Mouse (Mus musculus): ENCODE results near the gene Rnf115. TPM values are rescaled to one million over a fixed set of nuclear protein-coding genes. Genes with fewer than 3 reads are reported as not detected.
"Not testable (repeated sequence)": the region's sequence is repeated elsewhere in the genome, so short reads cannot be mapped to it uniquely, and the experiment has no call there.

The Rnf115 gene
- total RNA-seq, 2 experiments from 2014 or later, result 64.1 to 67.2 TPM

DNA sequence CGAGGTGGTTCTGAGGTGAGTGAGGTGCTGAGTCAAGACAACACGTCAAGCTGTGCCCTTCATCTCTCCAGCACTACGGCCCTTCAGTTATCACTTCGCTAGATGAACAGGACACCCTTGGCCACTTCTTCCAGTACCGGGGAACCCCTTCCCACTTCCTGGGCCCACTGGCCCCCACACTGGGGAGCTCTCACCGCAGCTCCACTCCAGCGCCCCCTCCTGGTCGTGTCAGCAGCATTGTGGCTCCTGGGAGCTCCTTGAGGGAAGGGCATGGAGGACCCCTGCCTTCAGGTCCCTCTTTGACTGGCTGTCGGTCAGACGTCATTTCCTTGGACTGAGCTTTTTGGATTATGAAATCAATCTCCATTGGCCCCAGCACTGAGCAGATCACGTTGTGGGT is 22.7 kb upstream of the Rnf115 start:
- DNase-seq (ENCODE audit: extremely low spot score in 1 of 2, low spot score in 2 of 2), result peak in 1 of 2 experiments; percentile 59
- intact Hi-C loops (cut with DNase I), result loop anchor here (5.0 kb wide), 1 partner anchor 32 kb away; the partner anchor contains the start of gene Ankrd35

DNA sequence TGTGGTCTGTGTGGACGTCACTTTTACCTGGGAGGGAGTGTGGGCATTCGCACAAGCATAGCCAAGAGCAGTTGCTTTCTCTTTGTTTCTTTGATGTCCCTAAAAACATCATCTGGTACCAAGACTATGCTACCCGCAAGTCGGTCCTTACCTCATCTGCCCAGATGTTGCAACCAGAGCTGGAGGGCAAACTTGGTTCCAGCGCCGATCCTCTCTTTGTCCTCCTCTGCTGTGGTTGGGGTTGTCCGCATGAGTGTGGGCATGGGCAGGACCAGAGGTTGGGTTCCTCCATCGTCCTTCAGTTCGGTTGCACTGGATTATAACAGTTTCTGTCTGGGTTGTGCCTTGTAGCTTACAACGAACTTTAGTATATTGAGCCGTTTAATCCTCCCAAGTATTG is 21.2 kb upstream of the Rnf115 start:
- no peak for DNase-seq (ENCODE audit: extremely low spot score in 1 of 2, low spot score in 2 of 2)
- intact Hi-C loops (cut with DNase I), result loop anchor here (5.0 kb wide), 1 partner anchor 34 kb away; the partner anchor contains the start of gene Ankrd35

DNA sequence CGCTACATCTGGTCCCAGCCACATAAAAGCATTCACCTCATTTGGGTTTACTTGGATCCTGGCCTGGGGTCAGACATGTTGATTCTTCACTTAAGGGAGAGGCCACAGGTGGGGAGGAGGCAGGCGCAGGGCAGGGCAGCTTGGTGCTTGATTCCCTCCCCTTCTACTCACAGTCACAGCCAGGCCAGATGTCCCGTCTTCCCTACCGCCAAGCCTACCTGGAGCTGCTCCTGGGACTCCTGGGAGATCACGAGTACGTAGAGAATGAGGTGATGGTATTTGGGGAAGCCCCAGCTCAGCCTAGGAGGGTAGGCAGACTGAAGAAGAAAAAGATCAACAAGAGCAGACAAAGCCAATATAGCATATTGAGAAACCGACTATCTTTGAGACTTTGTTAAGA is 20.5 kb upstream of the Rnf115 start:
- no peak for DNase-seq (ENCODE audit: extremely low spot score in 1 of 2, low spot score in 2 of 2)
- intact Hi-C loops (cut with DNase I), result loop anchor here (5.0 kb wide), 1 partner anchor 35 kb away; the partner anchor contains the start of gene Ankrd35

DNA sequence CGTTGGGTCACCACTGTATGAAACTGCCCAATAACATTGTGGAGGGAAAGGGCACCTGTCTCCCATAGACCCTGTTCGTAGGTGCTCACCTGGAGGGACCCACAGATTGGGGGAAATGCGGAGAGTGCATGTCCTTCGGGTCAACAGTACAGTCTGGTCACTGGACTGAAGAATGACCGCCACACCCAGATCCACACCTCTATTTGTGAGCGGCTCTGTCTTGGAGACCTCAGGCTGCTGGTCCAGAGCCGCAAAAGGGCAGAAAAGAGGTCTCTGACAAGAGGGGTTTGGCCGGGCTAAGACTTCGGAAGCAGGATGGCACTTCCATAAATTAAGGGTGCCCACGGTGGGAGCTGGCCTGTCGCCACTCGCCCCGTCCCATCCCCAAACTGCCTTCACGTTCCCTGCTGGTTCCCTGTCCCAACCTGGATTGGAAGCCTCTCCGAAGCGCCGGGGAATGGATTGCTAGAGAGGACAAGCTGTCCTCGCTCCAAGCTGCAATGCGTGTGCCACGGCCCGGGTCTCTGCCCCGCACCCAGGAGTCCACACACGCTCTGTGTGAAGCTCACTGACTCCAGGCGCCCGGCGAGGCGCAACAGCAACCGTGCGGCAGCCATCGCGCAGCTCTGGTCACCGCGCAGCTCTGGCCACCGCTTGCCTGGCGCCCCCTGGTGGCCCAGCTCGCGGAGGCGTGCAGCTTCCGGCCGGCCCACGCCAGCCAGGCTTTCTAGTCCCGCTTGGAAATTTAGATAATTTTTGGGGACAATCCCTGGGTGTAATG is 19.4 kb upstream of the Rnf115 start, which contains the start of gene Nudt17:
Gene Nudt17, minus strand, starts transcription at position 660 of the 781 bp plus-strand sequence.
- DNase-seq (ENCODE audit: extremely low spot score in 1 of 2, low spot score in 2 of 2), result peak; percentile 64 to 89
- intact Hi-C loops (cut with DNase I), result loop anchor here (5.0 kb wide), 1 partner anchor 36 kb away; the partner anchor contains the start of gene Ankrd35

GRCm38 (mm10) chr3:96708684-96709064 is 18.8 kb upstream of the Rnf115 start:
- intact Hi-C loops (cut with DNase I), result loop anchor here (5.0 kb wide), 1 partner anchor 36 kb away; the partner anchor contains the start of gene Ankrd35
- no peak for DNase-seq (ENCODE audit: extremely low spot score in 1 of 2, low spot score in 2 of 2)

DNA sequence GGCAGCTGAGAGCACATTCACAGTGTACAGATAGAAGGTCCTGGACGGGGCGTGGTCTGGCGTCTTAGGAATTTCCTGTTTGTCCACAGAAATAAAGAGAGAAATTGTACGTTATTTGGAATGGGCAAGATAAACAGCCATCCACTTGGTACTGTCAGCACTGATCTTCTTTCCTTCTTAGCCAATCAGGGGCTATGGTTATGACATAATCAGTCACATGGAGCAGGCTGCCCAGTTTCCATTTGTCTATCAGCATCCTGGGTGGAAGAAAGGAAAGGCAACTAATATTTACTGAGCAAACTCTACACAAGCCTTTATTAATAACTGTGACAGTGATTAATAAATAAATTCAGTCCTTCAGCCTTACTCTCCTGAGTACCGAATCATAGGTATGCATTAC is 13.2 kb upstream of the Rnf115 start:
- DNase-seq (ENCODE audit: extremely low spot score in 1 of 2, low spot score in 2 of 2), result no peak
- intact Hi-C loops (cut with DNase I), result no loop called here

- DNase-seq (ENCODE audit: extremely low spot score in 1 of 2, low spot score in 2 of 2), result no peak
- intact Hi-C loops (cut with DNase I), result no loop called here
These were observed 11.6 kb upstream of the Rnf115 start for GRCm38 (mm10) chr3:96715854-96716253.

GRCm38 (mm10) chr3:96719173-96719572 is 8.3 kb upstream of the Rnf115 start:
- intact Hi-C loops (cut with DNase I), result no loop called here
- DNase-seq (ENCODE audit: extremely low spot score in 1 of 2, low spot score in 2 of 2), result peak in 1 of 2 experiments; percentile 79

GRCm38 (mm10) chr3:96727828-96728633 is 567 bp downstream of the Rnf115 start:
- intact Hi-C loops (cut with DNase I), result no loop called here
- peak in 1 of 2 experiments; percentile 45 for DNase-seq (ENCODE audit: extremely low spot score in 1 of 2, low spot score in 2 of 2)

GRCm38 (mm10) chr3:96728634-96729402 is 1.4 kb downstream of the Rnf115 start:
- DNase-seq (ENCODE audit: extremely low spot score in 1 of 2, low spot score in 2 of 2), result no peak
- intact Hi-C loops (cut with DNase I), result no loop called here

- intact Hi-C loops (cut with DNase I), result no loop called here
- no peak for DNase-seq (ENCODE audit: extremely low spot score in 1 of 2, low spot score in 2 of 2)
These were observed 1.9 kb downstream of the Rnf115 start for GRCm38 (mm10) chr3:96729403-96729784.

DNA sequence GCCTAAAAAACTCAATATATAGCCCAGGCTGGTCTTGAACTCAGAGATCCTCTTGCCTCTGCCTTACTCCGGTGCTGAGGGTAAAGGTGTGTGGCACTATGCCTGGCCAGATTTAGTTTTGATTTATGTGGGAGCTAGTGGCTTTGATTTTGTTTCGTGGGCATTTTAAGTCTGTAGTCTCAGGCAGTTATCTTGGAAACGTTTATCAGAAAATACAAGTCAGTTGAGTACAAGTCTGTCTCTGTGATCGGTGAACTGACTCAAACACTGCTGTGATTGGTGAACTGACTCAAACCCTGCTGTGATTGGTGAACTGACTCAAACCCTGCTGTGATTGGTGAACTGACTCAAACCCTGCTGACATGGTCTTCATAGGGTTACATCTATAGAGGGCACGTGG is 3.3 kb downstream of the Rnf115 start:
- DNase-seq (ENCODE audit: extremely low spot score in 1 of 2, low spot score in 2 of 2), result no peak
- intact Hi-C loops (cut with DNase I), result no loop called here

- DNase-seq (ENCODE audit: extremely low spot score in 1 of 2, low spot score in 2 of 2), result no peak
- intact Hi-C loops (cut with DNase I), result no loop called here
These were observed 6.5 kb downstream of the Rnf115 start for GRCm38 (mm10) chr3:96733984-96734383.

DNA sequence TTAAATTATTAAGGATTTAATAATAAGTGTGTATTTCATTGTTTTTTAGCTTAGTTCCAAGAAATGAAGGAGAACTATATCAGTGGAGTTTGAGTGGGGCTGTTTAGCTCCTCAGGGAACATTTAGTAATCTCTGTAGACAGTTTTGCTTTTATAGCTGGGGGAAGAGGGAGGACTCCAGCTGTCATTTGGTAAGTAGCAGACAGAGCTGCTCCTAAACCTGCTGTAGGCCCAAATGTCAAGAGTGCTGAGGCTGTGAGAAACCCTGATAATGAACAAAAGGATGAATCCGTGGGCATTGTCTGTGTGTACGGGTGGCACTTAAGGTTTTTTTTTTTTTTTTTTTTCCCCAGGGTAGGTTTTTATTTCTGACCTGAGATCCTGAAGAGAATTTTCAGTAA is 7.7 kb downstream of the Rnf115 start:
- intact Hi-C loops (cut with DNase I), result no loop called here

GRCm38 (mm10) chr3:96737013-96737740 is 9.7 kb downstream of the Rnf115 start:
- DNase-seq (ENCODE audit: extremely low spot score in 1 of 2, low spot score in 2 of 2), result no peak
- intact Hi-C loops (cut with DNase I), result no loop called here

More for the DNA sequence above, 7.7 kb downstream of the Rnf115 start:
- DNase-seq (ENCODE audit: extremely low spot score in 1 of 2, low spot score in 2 of 2), result no peak

DNA sequence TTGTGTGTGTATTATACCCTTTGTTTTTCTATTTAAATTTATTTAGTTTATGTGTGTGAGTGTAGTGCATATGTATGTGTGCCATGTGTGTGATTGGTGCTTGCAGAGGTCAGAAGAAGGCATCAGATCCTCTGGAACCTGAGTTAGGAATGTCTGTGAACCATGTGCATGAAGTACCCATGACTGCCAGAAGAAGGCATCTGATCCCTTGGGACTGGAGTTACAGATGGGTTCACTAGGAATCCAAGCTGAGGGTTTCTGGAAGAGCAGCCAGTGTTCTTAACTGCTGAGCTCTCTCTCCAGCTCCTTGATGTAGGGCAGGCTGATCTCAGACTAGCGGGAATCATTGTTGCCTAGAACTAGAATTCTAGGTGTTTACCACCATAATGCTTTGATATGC is 10.5 kb downstream of the Rnf115 start:
- intact Hi-C loops (cut with DNase I), result no loop called here
- no peak for DNase-seq (ENCODE audit: extremely low spot score in 1 of 2, low spot score in 2 of 2)

DNA sequence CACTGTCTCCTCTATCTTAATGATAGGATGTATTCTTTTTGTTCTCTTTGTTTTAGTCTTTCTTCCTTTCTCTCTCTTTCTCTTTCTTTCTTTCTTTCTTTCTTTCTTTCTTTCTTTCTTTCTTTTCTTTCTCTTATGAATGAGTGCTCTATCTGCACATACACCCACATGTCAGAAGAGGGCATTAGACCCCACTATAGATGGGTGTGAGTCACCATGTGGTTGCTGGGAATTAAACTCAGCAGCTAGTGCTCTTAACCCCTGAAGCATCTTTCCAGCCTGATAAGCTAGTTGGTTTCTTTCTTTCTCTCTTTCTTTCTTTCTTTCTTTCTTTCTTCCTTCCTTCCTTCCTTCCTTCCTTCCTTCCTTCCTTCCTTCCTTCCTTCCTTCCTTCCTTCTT is 12.8 kb downstream of the Rnf115 start:
- intact Hi-C loops (cut with DNase I); DNase-seq (ENCODE audit: extremely low spot score in 1 of 2, low spot score in 2 of 2): not testable (repeated sequence)

GRCm38 (mm10) chr3:96744348-96744747 is 16.9 kb downstream of the Rnf115 start:
- no peak for DNase-seq (ENCODE audit: extremely low spot score in 1 of 2, low spot score in 2 of 2)
- intact Hi-C loops (cut with DNase I), result no loop called here

Measured in left cerebral cortex, postnatal 10 days (tissue).